Mouse (Mus musculus): ENCODE data around the gene Ube2h.
A peak's percentile ranks its signal among the peaks of the same experiment; 100 is the strongest.

Gene Ube2h

GRCm38 (mm10) chr6:30182038-30182437 lies 122.3 kb downstream of the Ube2h start:
- no peak for DNase-seq

- DNase-seq, result no peak
These were observed 124.0 kb downstream of the Ube2h start for GRCm38 (mm10) chr6:30180321-30180720.

- DNase-seq, result no peak
These were observed 125.3 kb downstream of the Ube2h start for GRCm38 (mm10) chr6:30179046-30179445.

- no peak for DNase-seq
These were observed 126.2 kb downstream of the Ube2h start for GRCm38 (mm10) chr6:30178023-30178639.

GRCm38 (mm10) chr6:30177305-30177704 lies 127.0 kb downstream of the Ube2h start:
- DNase-seq, result no peak

- DNase-seq, result no peak
These were observed 127.8 kb downstream of the Ube2h start for GRCm38 (mm10) chr6:30176496-30176895.

- DNase-seq, result no peak
These were observed 128.4 kb downstream of the Ube2h start for GRCm38 (mm10) chr6:30175918-30176421.

GRCm38 (mm10) chr6:30175225-30175917 lies 129.0 kb downstream of the Ube2h start:
- DNase-seq, result no peak

- DNase-seq, result no peak
These were observed 129.7 kb downstream of the Ube2h start for GRCm38 (mm10) chr6:30174461-30175224.

GRCm38 (mm10) chr6:30173551-30174460 lies 130.5 kb downstream of the Ube2h start:
- peak; percentile 60 for DNase-seq

- DNase-seq, result peak; percentile 15
These were observed 131.4 kb downstream of the Ube2h start for GRCm38 (mm10) chr6:30172820-30173550.

GRCm38 (mm10) chr6:30172441-30172819 lies 131.9 kb downstream of the Ube2h start:
- no peak for DNase-seq

- DNase-seq, result no peak
These were observed 132.4 kb downstream of the Ube2h start for GRCm38 (mm10) chr6:30171967-30172366.

GRCm38 (mm10) chr6:30171226-30171625 lies 133.1 kb downstream of the Ube2h start:
- no peak for DNase-seq

- DNase-seq, result no peak
These were observed 135.2 kb downstream of the Ube2h start for GRCm38 (mm10) chr6:30169148-30169547.

GRCm38 (mm10) chr6:30168275-30168674 lies 136.1 kb downstream of the Ube2h start:
- no peak for DNase-seq

- DNase-seq, result no peak
These were observed 137.1 kb downstream of the Ube2h start for GRCm38 (mm10) chr6:30167192-30167591.

GRCm38 (mm10) chr6:30166349-30166748 lies 138.0 kb downstream of the Ube2h start:
- DNase-seq, result no peak

GRCm38 (mm10) chr6:30162091-30162490 lies 142.2 kb downstream of the Ube2h start:
- no peak for DNase-seq

GRCm38 (mm10) chr6:30161618-30162017 lies 142.7 kb downstream of the Ube2h start:
- no peak for DNase-seq

All from kidney, adult 11 months (tissue).